In genomic region chr12:72654698-72655097, GRCm38 (mm10) we compare ENCODE assay signal across 9 mouse cellular contexts. TPM values are rescaled to one million over a fixed set of nuclear protein-coding genes. Genes with fewer than 3 reads are reported as not detected.
DNase-seq lines count a peak whose midpoint lies in the region; ATAC-seq and TF ChIP-seq lines count a peak whose summit lies in the region.
"Had no signal": no experiment of that assay in that cellular context is flagged by ENCODE, and none has a peak within 500 bp of the region (broad histone marks: within the 10 kb centered on the region; RNA-seq: fewer than 3 reads in every experiment).

No protein-coding gene starts in this region.

- H3K36me3 ChIP-seq in kidney, adult 2 months (ENCODE audit: control insufficient read depth, insufficient read depth, low read length), result no peaks in the 10 kb centered on the region; the same call in 1 of the 2 replicates
- H3K36me3 ChIP-seq in kidney, embryonic 16.5 days (ENCODE audit: insufficient read depth, low read length), result no peaks in the 10 kb centered on the region
- H3K36me3 ChIP-seq in embryonic facial prominence, embryonic 11.5 days (replicated peaks; ENCODE audit: control insufficient read depth, insufficient read depth, low read depth, low read length), result no peaks in the 10 kb centered on the region
- H3K36me3 ChIP-seq: embryonic facial prominence, embryonic 13.5 days had no signal

- intact Hi-C loops in left cerebral cortex, postnatal 25 days (cut with DNase I), result loop anchor here (2.0 to 5.0 kb wide), 2 partner anchors 38 to 194 kb away; no protein-coding TSS in a partner anchor

- no peak overlapping the region for H3K4me2 ChIP-seq in kidney, embryonic 16.5 days (replicated peaks; ENCODE audit: low read depth, low read length)
- H3K4me2 ChIP-seq in embryonic facial prominence, embryonic 11.5 days (ENCODE audit: low read depth, low read length), result no peak overlapping the region
- H3K4me2 ChIP-seq: embryonic facial prominence, embryonic 13.5 days had no signal

- no peak for ATAC-seq in kidney, embryonic 16.5 days (ENCODE audit: low FRiP score, low TSS enrichment)
- ATAC-seq in embryonic facial prominence, embryonic 11.5 days (replicated peaks; ENCODE audit: insufficient number of reproducible peaks, low FRiP score, low TSS enrichment, low read depth), result no peak
- ATAC-seq in monocyte, adult 5-6 weeks (replicated peaks; ENCODE audit: insufficient number of reproducible peaks, low FRiP score, low TSS enrichment, poor library complexity, severe bottlenecking), result 0 out of 2 replicates have a peak, but pooled peaks have one; percentile 35

- peak; percentile 66 for TF ChIP-seq CTCF in kidney, adult 2 months (conservative IDR thresholded peaks at IDR 0.05; ENCODE audit: insufficient read depth, insufficient read length, low read depth, low read length)
- peak; percentile 19; the same call in 1 of the 2 replicates for TF ChIP-seq CTCF in bone marrow, adult 2 months (IDR thresholded peaks at IDR 0.05; ENCODE audit: control insufficient read depth, insufficient read depth, low read length)

- H3K27ac ChIP-seq in kidney, adult 2 months (ENCODE audit: insufficient read depth, low read depth, low read length), result no peak overlapping the region
- no peak overlapping the region for H3K27ac ChIP-seq in kidney, embryonic 16.5 days (ENCODE audit: low read length)
- H3K27ac ChIP-seq in bone marrow, adult 2 months (ENCODE audit: control insufficient read depth, insufficient read depth, low read depth, low read length, poor library complexity), result no peak overlapping the region
- H3K27ac ChIP-seq in embryonic facial prominence, embryonic 11.5 days (replicated peaks; ENCODE audit: low read depth, low read length), result no peak overlapping the region
- H3K27ac ChIP-seq: embryonic facial prominence, embryonic 13.5 days had no signal

- peak; percentile 56 for DNase-seq in kidney, adult 2 months
- peak; percentile 77 for DNase-seq in embryonic facial prominence, embryonic 11.5 days (ENCODE audit: low spot score)
- DNase-seq in heart, postnatal 4 days, result peak; percentile 77
- peak; percentile 66 to 68 for DNase-seq in left cerebral cortex, postnatal 25 days (ENCODE audit: low spot score in 2 of 2)
- peak; percentile 57 for DNase-seq in urinary bladder, postnatal 25 days (ENCODE audit: low spot score)

- no peaks in the 10 kb centered on the region for H3K27me3 ChIP-seq in kidney, adult 2 months (replicated peaks; ENCODE audit: control insufficient read depth, insufficient read depth, low read length)
- H3K27me3 ChIP-seq in kidney, embryonic 16.5 days (ENCODE audit: insufficient read depth, low read length), result no peaks in the 10 kb centered on the region
- no peaks in the 10 kb centered on the region for H3K27me3 ChIP-seq in embryonic facial prominence, embryonic 11.5 days (ENCODE audit: control insufficient read depth, insufficient read depth, low read length)
- H3K27me3 ChIP-seq: embryonic facial prominence, embryonic 13.5 days had no signal

- H3K4me1 ChIP-seq in kidney, adult 2 months (ENCODE audit: control insufficient read depth, insufficient read depth, low read length), result no peaks in the 10 kb centered on the region
- H3K4me1 ChIP-seq in kidney, embryonic 16.5 days (ENCODE audit: insufficient read depth, low read length), result no peaks in the 10 kb centered on the region
- no peaks in the 10 kb centered on the region; the same call in 1 of the 2 replicates for H3K4me1 ChIP-seq in bone marrow, adult 2 months (ENCODE audit: control insufficient read depth, insufficient read depth, low read length)
- no peaks in the 10 kb centered on the region for H3K4me1 ChIP-seq in embryonic facial prominence, embryonic 11.5 days (ENCODE audit: control insufficient read depth, insufficient read depth, low read length)
- H3K4me1 ChIP-seq: embryonic facial prominence, embryonic 13.5 days had no signal

- no peak for TF ChIP-seq POLR2A in kidney, adult 2 months (IDR thresholded peaks at IDR 0.05; ENCODE audit: low read depth, low read length)
- TF ChIP-seq POLR2A in bone marrow, adult 2 months (IDR thresholded peaks at IDR 0.05; ENCODE audit: borderline replicate concordance, control insufficient read depth, low read depth, low read length), result no peak

- no peak overlapping the region for H3K9ac ChIP-seq in kidney, embryonic 16.5 days (replicated peaks; ENCODE audit: low read length)
- no peak overlapping the region for H3K9ac ChIP-seq in embryonic facial prominence, embryonic 11.5 days (replicated peaks; ENCODE audit: low read length)
- H3K9ac ChIP-seq: embryonic facial prominence, embryonic 13.5 days had no signal

- no peak overlapping the region for H3K4me3 ChIP-seq in kidney, adult 2 months (ENCODE audit: insufficient read depth, low read depth, low read length)
- H3K4me3 ChIP-seq in kidney, embryonic 16.5 days (ENCODE audit: low read length), result no peak overlapping the region
- no peak overlapping the region for H3K4me3 ChIP-seq in bone marrow, adult 2 months (replicated peaks; ENCODE audit: control insufficient read depth, low read depth, low read length)
- H3K4me3 ChIP-seq in embryonic facial prominence, embryonic 11.5 days (ENCODE audit: low read depth, low read length), result no peak overlapping the region
- H3K4me3 ChIP-seq: embryonic facial prominence, embryonic 13.5 days had no signal

- H3K9me3 ChIP-seq in kidney, embryonic 16.5 days (ENCODE audit: low read length), result no peaks in the 10 kb centered on the region
- no peaks in the 10 kb centered on the region for H3K9me3 ChIP-seq in embryonic facial prominence, embryonic 11.5 days (replicated peaks; ENCODE audit: control insufficient read depth, low read length)
- H3K9me3 ChIP-seq: embryonic facial prominence, embryonic 13.5 days had no signal

- 20% methylated on average over 4 of the region's 4 CpGs for WGBS in kidney, adult 2 months
- 24% methylated on average over 4 of the region's 4 CpGs for WGBS in kidney, embryonic 16.5 days
- WGBS in bone marrow, adult 2 months, result 34% methylated on average over 4 of the region's 4 CpGs
- 17% methylated on average over 4 of the region's 4 CpGs for WGBS in embryonic facial prominence, embryonic 11.5 days

RNA-seq across cellular contexts. Expression of gene Gm4756, which starts 5.2 kb away (rescaled TPM):
- polyA plus RNA-seq in kidney, adult 2 months (2012; rRNA removed), result 0.77 and 0.81 TPM in 2 replicates
- not detected in 2 replicates for polyA plus RNA-seq in kidney, embryonic 16.5 days (2015; fragmentation: Nextera tagmentation; extraction: Ambion mirVana)
- polyA plus RNA-seq in bone marrow, adult 2 months (2011; ENCODE audit: insufficient read depth, insufficient read length, low replicate concordance, missing spikeins), result 1.2 and 1.5 TPM in 2 replicates
- not detected in 2 replicates for polyA plus RNA-seq in embryonic facial prominence, embryonic 11.5 days (2014; fragmentation: Nextera tagmentation; extraction: Ambion mirVana)
- not detected for total RNA-seq in heart, postnatal 4 days (2021)
- not detected for total RNA-seq in left cerebral cortex, postnatal 25 days (2021)
- total RNA-seq in monocyte, adult 5-6 weeks (2017), result not detected in 3 replicates
- polyA plus RNA-seq: embryonic facial prominence, embryonic 13.5 days had no signal

RNA-seq across cellular contexts. Expression of gene Dhrs7, which starts 10.0 kb away (rescaled TPM):
- 31.0 and 42.3 TPM in 2 replicates for polyA plus RNA-seq in kidney, adult 2 months (2012; rRNA removed)
- polyA plus RNA-seq in kidney, embryonic 16.5 days (2015; fragmentation: Nextera tagmentation; extraction: Ambion mirVana), result 12.1 and 13.7 TPM in 2 replicates
- polyA plus RNA-seq in bone marrow, adult 2 months (2011; ENCODE audit: insufficient read depth, insufficient read length, low replicate concordance, missing spikeins), result 19.2 and 49.6 TPM in 2 replicates
- 10.2 and 12.1 TPM in 2 replicates for polyA plus RNA-seq in embryonic facial prominence, embryonic 11.5 days (2014; fragmentation: Nextera tagmentation; extraction: Ambion mirVana)
- total RNA-seq in heart, postnatal 4 days (2021), result 100 to 1,000 TPM in 1 of 2 experiments, 10 to 100 TPM in 1; 79.2 to 105 TPM
- 10 to 100 TPM; 31.4 to 35.9 TPM for total RNA-seq in left cerebral cortex, postnatal 25 days (2021)
- 56.3 to 90.0 TPM (median 81.0 TPM) in 3 replicates for total RNA-seq in monocyte, adult 5-6 weeks (2017)
